Mouse (Mus musculus): ENCODE results near the gene Timm8b.

DNA sequence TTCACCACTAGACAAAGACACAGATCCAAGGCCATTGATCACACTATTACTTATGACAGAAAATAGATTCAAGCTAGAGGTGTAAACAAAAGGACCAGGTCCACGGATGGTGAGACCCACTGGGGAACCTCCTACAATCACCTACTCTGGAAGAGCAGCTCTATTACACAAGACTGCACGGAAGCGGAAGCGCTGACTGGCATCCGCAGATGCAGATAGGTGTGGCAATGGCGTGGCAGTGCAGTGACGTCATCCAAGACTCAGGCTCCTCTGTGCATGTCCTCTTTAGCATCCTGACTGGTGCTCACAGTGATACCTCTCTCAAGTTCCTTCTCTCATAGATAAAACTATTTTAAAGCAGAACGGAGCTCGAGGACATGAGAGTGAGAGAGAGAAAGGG lies 10.8 kb upstream of the Timm8b start:
- TF ChIP-seq CTCF (IDR thresholded peaks at IDR 0.05; ENCODE audit: borderline replicate concordance, insufficient read depth, low read length), result no peak
- TF ChIP-seq POLR2A (IDR thresholded peaks at IDR 0.05; ENCODE audit: low read depth, low read length), result no peak
